Mouse (Mus musculus) left cerebral cortex, adult 2 months (tissue): ENCODE measurements around the gene Fkbp1b. TPM values are rescaled to one million over a fixed set of nuclear protein-coding genes. Genes with fewer than 3 reads are reported as not detected.
"Not testable (repeated sequence)": the region's sequence is repeated elsewhere in the genome, so short reads cannot be mapped to it uniquely, and the experiment has no call there.

Experiments
- DNase-seq, 2 experiments: peaks; one replicate each; pipeline ENCODE4 v3.0.0; 2021 to 2022; ENCODE audit warnings: low spot score in 2 of 2, mixed read lengths in 1 of 2; ENCODE audit errors: extremely low spot score in 1 of 2
- H3K27ac ChIP-seq: fragments of 200-600 bp; 2 replicates; pipeline ENCODE4 v1.8.1; 2022
- H3K4me3 ChIP-seq: fragments of 200-600 bp; 2 replicates; pipeline ENCODE4 v1.8.1; 2022
- CTCF ChIP-seq: fragments of 200-600 bp; IDR thresholded peaks from 2 replicates; pipeline ENCODE4 v1.8.1; 2022; ENCODE audit warnings: antibody characterized with exemption, mild to moderate bottlenecking, moderate library complexity
- intact Hi-C: fragments of 180-260 bp; cut with DNase I; formaldehyde crosslinking; loops from one replicate; pipeline ENCODE4 v1.15.1; 2025
- long read RNA-seq, 2 experiments: library from polyadenylated mRNA; stranded (forward); transcript quantifications; one replicate each; pipeline ENCODE4 v2.0.0; 2021; ENCODE audit warnings: borderline mapping rate in 2 of 2
- total RNA-seq, 2 experiments: library from RNA; stranded (reverse); gene quantifications; 2 replicates each; pipeline ENCODE4 v1.2.3; 2021

Gene Fkbp1b
- total RNA-seq: 10 to 100 TPM; 43.7 to 48.3 TPM
- long read RNA-seq, experiment 1, transcript Fkbp1b-201 (4 exons, 976 nt): major isoform, 14 of 16 reads
- long read RNA-seq, experiment 1, partial matches to known transcripts: 0 of 16 reads
- long read RNA-seq, experiment 1, other reads (novel, unspliced or antisense): 2 of 16 reads
- long read RNA-seq, experiment 2, transcript Fkbp1b-201 (4 exons, 976 nt): major isoform, 14 of 20 reads
- long read RNA-seq, experiment 2, partial matches to known transcripts: 0 of 20 reads
- long read RNA-seq, experiment 2, other reads (novel, unspliced or antisense): 5 of 20 reads

DNA sequence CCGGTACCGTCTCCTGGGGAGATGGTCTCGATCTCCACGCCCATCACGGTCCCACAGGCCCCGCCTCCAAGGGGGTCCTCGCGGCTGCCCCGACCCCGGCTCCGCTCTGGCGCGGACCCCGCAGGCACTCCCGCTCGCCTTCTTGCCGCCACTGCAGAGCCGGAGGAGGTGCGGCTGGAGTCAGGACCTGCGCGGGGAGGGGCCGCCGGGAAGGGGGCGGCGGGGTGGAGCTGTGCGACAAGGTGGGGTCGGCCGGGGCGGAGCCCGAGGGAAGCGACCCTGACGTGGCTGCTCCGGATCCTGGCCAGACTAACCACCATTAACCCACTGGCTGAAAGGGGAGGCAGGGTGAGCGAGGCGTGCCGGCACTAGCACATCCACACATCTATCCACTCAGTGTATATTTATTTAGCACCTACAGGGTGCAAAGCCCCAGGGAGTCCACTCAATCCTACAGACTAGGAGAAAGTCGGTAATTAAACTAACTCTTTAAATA lies at the start of gene Fkbp1b:
Gene Fkbp1b (minus strand): TSS at position 200 of the 496 bp plus-strand sequence.
- no peak for TF ChIP-seq CTCF
- intact Hi-C loops: loop anchor here (2.0 to 5.0 kb wide), 2 partner anchors 23 to 66 kb away; partner anchors contain the start of gene Ubxn2a
- DNase-seq: peak; percentile 55 to 56
- Histone ChIP-seq H3K4me3 (peak within 1 kb of the TSS; percentile 71), H3K27ac (peak within 1 kb of the TSS; percentile 64)

DNA sequence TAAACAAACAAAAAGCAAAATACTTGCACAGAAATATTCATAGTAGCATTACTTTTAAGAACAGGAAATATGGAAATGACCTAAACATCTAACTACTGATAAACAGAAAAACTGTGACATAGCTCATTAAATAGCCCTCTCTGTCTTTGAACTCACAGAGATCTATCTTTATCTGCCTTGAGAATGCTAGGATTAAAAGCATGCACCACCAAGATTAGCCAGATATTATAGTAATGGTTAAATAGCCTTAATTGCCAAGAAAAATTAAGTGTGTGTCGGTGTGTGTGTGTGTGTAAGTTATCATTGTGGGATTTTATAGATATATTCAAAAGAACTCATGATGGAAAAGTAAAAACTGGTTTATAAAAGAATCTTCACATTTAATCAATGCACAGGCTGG lies 48.5 kb upstream of the Fkbp1b start:
- intact Hi-C loops: no loop called here
- H3K27ac ChIP-seq: no peak overlapping the region
- no peak for TF ChIP-seq CTCF
- no peak for DNase-seq
- H3K4me3 ChIP-seq: no peak overlapping the region

DNA sequence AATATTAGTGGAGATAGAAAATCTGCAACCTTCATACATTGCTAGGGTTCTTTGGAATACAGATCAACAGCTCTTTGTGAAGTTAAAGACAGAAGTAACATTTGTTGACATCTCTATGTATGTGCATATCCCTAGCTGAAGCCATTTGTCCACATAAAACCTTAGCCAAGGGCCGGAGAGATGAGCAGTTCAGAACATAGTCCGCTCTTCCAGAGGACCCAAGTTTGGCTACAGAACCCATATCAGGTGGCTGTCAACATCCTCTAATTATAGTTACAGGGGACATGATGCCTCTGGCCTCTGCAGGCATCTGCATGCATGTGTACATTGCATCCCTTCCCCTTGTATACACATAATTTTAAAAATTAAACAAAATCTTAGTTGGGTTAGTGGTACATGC lies 47.9 kb upstream of the Fkbp1b start:
- no peak for TF ChIP-seq CTCF
- H3K27ac ChIP-seq: no peak overlapping the region
- DNase-seq: no peak
- intact Hi-C loops: no loop called here
- no peak overlapping the region for H3K4me3 ChIP-seq

DNA sequence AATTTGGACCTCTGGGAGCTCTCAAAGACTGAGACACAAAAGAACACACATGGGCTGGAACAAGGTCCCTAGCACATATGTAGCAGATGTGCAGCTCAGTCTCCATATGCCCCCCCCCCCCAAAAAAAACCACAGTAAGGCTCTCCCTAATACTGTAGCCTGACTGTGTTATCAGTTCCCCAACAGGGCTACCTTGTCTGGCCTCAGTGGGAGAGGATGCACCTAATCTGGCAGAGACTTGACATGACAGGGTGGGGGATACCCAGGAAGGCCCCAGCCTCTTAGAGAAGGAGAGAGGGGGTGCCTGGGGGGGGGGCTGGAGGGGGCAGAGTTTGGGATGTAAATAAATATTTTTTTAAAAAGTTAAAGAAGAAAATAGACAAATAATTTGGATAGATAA lies 47.3 kb upstream of the Fkbp1b start:
- no peak for TF ChIP-seq CTCF
- intact Hi-C loops: no loop called here
- Histone ChIP-seq H3K4me3 (no peak overlapping the region), H3K27ac (no peak overlapping the region)
- DNase-seq: no peak

DNA sequence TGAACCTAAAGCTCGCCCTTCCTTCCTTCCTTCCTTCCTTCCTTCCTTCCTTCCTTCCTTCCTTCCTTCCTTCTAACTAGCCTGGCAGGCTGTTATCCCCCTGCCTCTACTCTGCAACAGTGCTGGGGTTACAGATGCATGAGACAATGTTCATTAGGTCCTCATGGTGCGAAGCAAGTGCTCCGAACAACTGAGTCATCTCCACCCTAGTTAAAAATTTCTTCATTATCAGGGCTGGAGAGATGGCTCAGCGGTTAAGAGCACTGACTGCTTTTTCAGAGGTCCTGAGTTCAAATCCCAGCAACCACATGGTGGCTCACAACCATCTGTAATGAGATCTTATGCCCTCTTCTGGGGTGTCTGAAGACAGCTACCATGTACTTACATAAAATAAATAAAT lies 45.2 kb upstream of the Fkbp1b start:
- H3K4me3 ChIP-seq, intact Hi-C loops, H3K27ac ChIP-seq, DNase-seq: not testable (repeated sequence)

DNA sequence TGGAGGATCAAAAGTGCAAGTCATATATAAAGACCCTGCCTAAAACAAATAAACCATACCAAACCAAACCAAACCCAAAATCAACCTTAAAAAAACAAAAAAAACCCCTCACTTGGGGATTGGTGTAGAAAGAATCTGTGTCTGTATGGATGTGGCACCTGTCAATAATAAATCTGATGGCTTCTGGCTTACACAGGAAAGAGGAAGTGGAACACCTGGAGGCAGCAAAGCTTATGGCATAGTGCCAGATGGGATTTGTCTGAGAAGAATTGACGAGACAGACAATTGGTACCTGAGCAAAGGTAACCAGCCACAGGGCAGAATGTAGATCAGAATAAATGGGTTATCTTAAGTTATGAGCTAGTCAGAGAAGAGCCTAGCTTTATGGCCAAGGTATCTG lies 43.7 kb upstream of the Fkbp1b start:
- DNase-seq: no peak
- Histone ChIP-seq H3K4me3 (no peak overlapping the region), H3K27ac (no peak overlapping the region)
- no peak for TF ChIP-seq CTCF
- intact Hi-C loops: no loop called here

DNA sequence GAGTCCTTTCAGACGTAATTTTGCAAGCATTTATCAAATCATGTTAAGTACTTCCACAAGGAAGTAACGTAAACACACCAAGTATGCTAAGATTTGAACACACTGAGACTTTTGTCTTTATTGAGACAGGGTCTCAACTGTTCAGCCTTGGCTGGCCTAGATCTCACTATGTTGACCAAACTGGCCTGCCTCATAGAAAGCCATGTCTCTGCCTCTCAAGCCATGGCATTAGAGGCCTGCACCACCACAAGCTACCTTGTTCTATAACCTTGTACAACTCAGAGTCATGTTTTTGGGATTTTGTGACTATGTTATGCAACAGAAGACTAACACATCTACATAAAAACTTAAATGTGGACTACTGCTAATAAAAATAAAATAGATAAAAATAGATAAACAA lies 40.7 kb upstream of the Fkbp1b start:
- intact Hi-C loops: no loop called here
- H3K4me3 ChIP-seq: no peak overlapping the region
- TF ChIP-seq CTCF: no peak
- DNase-seq: no peak
- H3K27ac ChIP-seq: no peak overlapping the region

DNA sequence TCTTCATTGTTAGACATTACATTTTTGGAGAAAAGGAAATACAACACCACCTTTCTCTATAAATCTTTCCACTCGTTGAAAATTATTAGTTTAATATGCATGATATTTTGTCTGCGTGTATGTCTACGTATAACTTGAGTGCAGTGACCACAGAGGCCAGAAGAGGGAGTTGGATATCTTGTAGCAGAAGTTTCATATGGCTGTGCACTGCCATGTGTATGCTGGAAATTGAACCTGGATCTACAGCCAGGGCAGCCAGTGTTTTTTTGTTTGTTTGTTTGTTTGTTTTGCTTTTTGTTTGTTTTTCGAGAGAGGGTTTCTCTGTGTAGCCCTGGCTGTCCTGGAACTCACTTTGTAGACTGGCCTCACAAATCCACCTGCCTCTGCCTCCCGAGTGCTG lies 37.7 kb upstream of the Fkbp1b start:
- H3K4me3 ChIP-seq: no peak overlapping the region
- intact Hi-C loops: no loop called here
- H3K27ac ChIP-seq: no peak overlapping the region
- no peak for DNase-seq
- TF ChIP-seq CTCF: peak; percentile 34

DNA sequence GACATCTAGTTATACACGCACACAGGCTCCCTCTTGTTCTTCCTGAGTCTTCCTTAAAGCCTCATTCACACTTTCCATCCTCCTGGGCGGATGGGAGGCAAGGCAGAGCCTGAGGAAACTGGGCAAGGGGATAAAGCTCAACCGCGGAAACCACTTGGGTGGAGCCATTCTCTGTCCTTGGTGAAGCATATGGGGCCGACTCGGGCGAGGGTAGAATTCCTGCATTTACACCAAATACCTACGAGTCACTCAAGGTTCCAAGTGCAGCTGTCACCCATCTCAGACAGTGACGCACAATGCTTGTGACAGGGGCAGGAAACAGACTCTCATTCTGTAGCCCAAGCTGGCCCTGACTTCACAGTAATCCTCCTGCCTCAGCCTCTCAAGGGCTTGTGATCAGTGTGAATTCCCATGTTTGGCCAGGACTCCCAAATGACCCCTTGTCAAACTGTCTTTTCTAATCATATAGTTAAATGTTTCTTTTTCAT lies 36.9 kb upstream of the Fkbp1b start:
- no peak overlapping the region for H3K27ac ChIP-seq

DNA sequence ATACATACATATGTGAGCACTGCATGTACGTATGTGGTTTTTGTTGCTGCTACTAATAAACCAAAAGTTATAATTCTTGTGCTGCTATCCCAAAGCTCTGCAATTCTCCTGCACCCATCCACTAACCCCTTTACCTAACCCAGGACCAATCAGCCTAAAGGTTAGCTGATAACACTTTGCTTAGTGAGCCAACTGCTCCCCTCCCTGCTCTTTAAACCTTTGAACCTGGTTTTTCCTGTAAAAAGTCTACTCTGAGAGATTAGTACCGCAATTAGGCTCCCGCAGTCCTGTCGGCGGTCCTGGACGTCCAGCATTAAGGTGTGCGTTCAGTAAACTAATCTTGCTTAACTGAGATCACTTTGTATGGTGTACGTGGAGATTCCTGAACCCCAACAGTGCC lies 34.2 kb upstream of the Fkbp1b start:
- DNase-seq: no peak
- intact Hi-C loops: no loop called here
- H3K27ac ChIP-seq: no peak overlapping the region
- no peak overlapping the region for H3K4me3 ChIP-seq
- no peak for TF ChIP-seq CTCF

More for the DNA sequence above, 36.9 kb upstream of the Fkbp1b start:
- intact Hi-C loops: no loop called here
- no peak overlapping the region for H3K4me3 ChIP-seq
- no peak for TF ChIP-seq CTCF
- no peak for DNase-seq

DNA sequence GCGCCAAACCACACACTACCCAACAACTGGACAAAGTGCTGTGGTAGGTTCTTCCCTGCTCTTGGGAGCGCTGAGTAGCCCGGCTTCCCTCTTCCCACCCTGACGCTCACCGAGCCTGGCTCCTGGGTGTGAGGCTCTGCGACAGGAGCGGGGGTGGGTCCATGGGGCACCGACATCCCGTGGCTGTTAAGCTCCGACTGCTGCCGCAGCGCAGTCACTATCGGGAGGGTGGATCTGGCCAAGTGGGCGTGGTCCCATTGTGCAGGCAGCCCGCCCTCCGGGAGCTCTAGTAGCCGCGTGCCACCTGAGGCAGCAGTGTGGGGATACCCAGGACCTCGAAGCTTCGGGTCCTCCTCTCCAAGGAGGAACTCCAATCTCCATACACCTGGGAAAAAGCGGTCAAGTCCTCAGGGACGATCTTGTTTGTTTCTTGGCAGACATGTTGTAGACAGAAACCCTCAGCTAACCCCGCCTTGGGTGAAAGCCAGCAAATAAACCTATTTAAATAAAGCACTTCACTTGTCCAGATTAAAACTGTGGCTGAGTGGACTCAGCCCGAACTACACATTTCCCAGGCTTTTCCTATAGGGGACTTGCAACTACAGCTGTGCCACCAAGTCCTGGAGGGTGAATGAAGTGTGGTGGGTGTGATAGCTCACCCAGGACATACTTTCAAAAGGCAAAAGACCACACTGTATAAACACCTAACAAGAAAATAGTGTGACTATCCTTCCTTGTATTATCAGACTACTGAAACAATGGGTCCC lies 33.0 kb upstream of the Fkbp1b start, which contains the start of gene Mfsd2b:
Gene Mfsd2b (minus strand): TSS at position 199 of the 767 bp plus-strand sequence.
- intact Hi-C loops: no loop called here
- H3K4me3 ChIP-seq: peak within 1 kb of the TSS; percentile 31; the same call in 1 of the 2 replicates
- no peak for TF ChIP-seq CTCF
- H3K27ac ChIP-seq: no peak within 1 kb of the TSS
- DNase-seq: peak; percentile 33 to 40

DNA sequence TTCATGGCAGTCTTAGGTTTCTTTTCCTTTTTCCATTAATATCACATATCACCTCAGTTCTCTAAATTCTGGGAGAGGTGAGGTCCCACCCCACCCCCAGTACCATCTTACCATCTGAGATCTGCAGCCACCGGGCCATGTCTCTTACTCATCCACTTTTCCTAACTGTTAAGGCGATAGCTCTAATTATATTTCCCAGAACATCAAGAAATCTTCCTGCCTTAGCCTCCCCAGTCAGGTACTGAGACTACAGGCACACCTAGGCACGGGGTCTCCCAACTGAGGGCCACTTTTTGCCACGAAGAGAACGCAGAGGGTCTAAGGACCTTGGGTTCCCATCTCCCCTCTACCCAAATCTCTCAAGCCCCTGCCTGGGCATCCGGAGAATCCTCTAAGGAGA lies 32.1 kb upstream of the Fkbp1b start:
- intact Hi-C loops: no loop called here
- Histone ChIP-seq H3K27ac (no peak overlapping the region), H3K4me3 (no peak overlapping the region)
- no peak for DNase-seq
- TF ChIP-seq CTCF: no peak
